Mouse (Mus musculus) forebrain, embryonic 14.5 days (tissue): Measurements from ENCODE around the gene Srrm2. TPM values are rescaled to one million over a fixed set of nuclear protein-coding genes. Genes with fewer than 3 reads are reported as not detected.

ENCODE experiments used
- ATAC-seq: fragments of 200-750 bp; cut with Nextera tagmentation; 2 replicates; pipeline ENCODE4 v1.8.0; 2017; ENCODE audit warnings: mild to moderate bottlenecking, moderate library complexity
- DNase-seq: peaks from one replicate; pipeline ENCODE4 v3.0.0-alpha.2; 2015; ENCODE audit warnings: low spot score
- H3K27ac ChIP-seq: fragments of 300-500 bp; sonication (generic); 2 replicates; pipeline ENCODE4 v1.5.1; 2014; ENCODE audit warnings: low read depth, mild to moderate bottlenecking, control low read depth, low read length, moderate library complexity
- H3K27me3 ChIP-seq: fragments of 300-500 bp; sonication (generic); replicated peaks from 2 replicates; pipeline ENCODE4 v1.6.1; 2014; ENCODE audit warnings: low read length, control low read depth, mixed read lengths; ENCODE audit not compliant: control insufficient read depth, insufficient read depth
- H3K36me3 ChIP-seq: fragments of 300-500 bp; sonication (generic); 2 replicates; pipeline ENCODE4 v1.6.1; 2014; ENCODE audit warnings: low read length, control low read depth; ENCODE audit not compliant: control insufficient read depth, insufficient read depth
- H3K4me1 ChIP-seq: fragments of 300-500 bp; sonication (generic); 2 replicates; pipeline ENCODE4 v1.6.1; 2014; ENCODE audit warnings: antibody characterized with exemption, low read length, control low read depth; ENCODE audit not compliant: control insufficient read depth, insufficient read depth
- H3K4me2 ChIP-seq: fragments of 300-500 bp; sonication (generic); 2 replicates; pipeline ENCODE4 v1.6.1; 2014; ENCODE audit warnings: mild to moderate bottlenecking, control low read depth, low read length
- H3K4me3 ChIP-seq: fragments of 300-500 bp; sonication (generic); 2 replicates; pipeline ENCODE4 v1.5.1; 2014; ENCODE audit warnings: low read depth, low read length, control low read depth
- H3K9ac ChIP-seq: fragments of 300-500 bp; sonication (generic); 2 replicates; pipeline ENCODE4 v1.6.1; 2014; ENCODE audit warnings: mild to moderate bottlenecking, low read length, control low read depth, moderate library complexity
- H3K9me3 ChIP-seq: fragments of 300-500 bp; sonication (generic); replicated peaks from 2 replicates; pipeline ENCODE4 v1.6.1; 2016; ENCODE audit warnings: low read length, control low read depth, mixed read lengths; ENCODE audit not compliant: control insufficient read depth
- WGBS: fragments of 180-500 bp; shearing (Covaris S2); extraction: QIAGEN DNeasy Blood & Tissue Kit; methylation state at CpG from one replicate; pipeline ENCODE4 v1.1.7; 2014; 5-methylcytosine and 5-hydroxymethylcytosine counted together
- polyA plus RNA-seq: library from polyadenylated mRNA; unstranded; fragments of >200 nt; fragmentation: Nextera tagmentation; extraction: Ambion mirVana; gene quantifications from 2 replicates; pipeline ENCODE4 v1.2.1, GENCODE M21; 2014

Srrm2 gene
- polyA plus RNA-seq, 1 experiment from 2014 or later = 226 TPM

DNA sequence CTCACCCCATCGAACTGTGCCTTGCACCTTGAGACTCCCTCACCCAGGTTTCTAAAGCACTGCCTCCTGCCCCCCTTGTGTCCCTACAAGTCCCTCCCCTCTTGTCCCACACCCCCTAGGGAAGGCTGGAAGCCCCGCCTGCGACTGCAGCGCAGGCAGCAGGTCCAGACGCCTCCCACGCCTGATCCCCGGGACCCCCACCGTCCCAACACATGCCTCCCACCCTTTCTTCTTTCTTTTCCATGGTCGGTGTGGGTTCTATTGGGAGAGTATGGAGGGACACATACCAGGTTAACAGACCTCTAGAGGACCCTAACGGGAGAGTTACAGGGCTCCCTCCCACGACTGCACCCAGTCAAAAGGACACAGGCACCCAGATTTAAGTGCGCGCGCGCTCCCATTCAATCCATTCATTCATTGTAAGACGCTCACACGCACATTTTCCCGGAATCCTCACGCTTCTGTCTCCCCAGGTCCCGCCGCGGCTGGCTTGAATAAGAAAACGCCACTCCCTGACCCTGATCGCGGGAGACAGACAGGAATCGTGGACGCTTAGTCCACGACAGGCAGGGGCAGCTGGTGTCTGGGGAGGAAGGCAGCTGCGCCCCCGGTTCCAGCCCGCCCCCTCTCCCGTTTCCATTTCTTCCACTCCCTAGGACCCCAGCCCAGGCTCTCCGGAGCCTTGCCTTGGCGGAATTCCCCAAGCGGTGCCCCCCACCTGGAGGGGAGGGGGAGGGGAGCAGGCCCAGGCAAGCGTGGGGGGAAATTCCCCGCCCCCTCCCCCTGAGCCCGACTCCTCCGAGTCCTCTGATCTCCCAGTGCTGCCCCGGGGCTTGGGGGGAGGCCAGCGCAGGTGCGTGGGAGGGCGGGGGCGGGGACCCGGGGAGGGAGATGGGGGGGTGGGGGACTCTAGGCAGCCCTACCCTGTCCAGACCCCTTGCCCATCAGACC lies 44.8 kb upstream of the Srrm2 start, which contains the start of gene Kremen2:
Kremen2 (minus strand) TSS at position 533 of the 951 bp plus-strand sequence.
- Histone ChIP-seq H3K4me2 (peak within 1 kb of the TSS; percentile 63), H3K27me3 (peaks cover 64% of the 10 kb centered on the region), H3K9ac (peak within 1 kb of the TSS; percentile 55), H3K36me3 (peaks cover 5% of the 10 kb centered on the region; the same call in 1 of the 2 replicates), H3K4me1 (peaks cover 11% of the 10 kb centered on the region; the same call in 1 of the 2 replicates), H3K9me3 (no peaks in the 10 kb centered on the region), H3K27ac (no peak within 1 kb of the TSS), H3K4me3 (peak within 1 kb of the TSS; percentile 32)
- DNase-seq = peak; percentile 59
- under 1% methylated on average over 38 of the region's 45 CpGs for WGBS
- ATAC-seq = 0 out of 2 replicates have a peak, but pooled peaks have one; percentile 10

DNA sequence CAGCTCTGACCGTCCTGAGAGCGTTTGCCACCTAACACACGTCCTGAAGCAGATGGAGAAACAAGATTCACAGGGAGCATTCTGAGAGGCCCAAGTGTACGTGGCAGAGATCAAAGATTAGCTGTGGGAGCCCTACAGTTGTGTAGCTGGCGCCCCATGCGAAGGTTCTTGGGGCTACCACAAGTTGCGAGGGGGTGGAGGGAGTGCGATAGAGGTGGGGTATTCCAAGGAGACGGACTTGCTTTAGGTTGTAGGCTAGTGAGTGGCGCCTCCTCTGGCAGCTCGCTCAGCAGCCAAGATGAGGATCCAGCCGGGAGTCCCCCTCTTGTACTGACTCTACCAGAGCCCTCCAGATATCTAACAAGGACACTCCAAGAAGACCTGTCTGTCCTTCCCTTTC lies 44.0 kb upstream of the Srrm2 start:
- peaks cover 12% of the 10 kb centered on the region for H3K36me3 ChIP-seq
- DNase-seq = no peak
- no peak overlapping the region for H3K27ac ChIP-seq
- H3K9ac ChIP-seq = no peak overlapping the region
- H3K27me3 ChIP-seq = peaks cover 58% of the 10 kb centered on the region
- peak overlapping the region; percentile 32; the same call in 1 of the 2 replicates for H3K4me3 ChIP-seq
- WGBS = 2% methylated on average over 12 of the region's 12 CpGs
- peak overlapping the region; percentile 63 for H3K4me2 ChIP-seq
- ATAC-seq = no peak
- H3K9me3 ChIP-seq = no peaks in the 10 kb centered on the region
- H3K4me1 ChIP-seq = peaks cover 9% of the 10 kb centered on the region; the same call in 1 of the 2 replicates

DNA sequence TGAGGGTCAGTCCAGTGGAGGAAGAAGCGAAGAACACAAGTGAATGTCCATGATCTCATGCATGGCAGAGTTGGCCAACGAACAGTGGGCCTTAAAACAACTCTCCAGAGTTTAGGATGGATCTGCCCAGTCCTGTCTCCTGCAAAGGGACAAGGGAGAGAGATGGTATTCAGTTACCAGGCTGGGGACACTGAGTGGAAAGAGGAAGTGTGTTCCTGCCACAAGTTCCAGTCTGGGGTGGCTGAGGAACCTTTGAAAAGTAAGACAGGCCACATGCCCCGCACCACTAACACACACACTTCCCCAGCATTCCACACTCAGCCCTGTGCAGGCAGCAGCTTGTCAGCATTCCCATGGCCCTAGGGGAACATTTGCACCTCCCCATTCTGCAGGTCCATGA lies 43.6 kb upstream of the Srrm2 start:
- no peak for DNase-seq
- Histone ChIP-seq H3K4me1 (peaks cover 9% of the 10 kb centered on the region; the same call in 1 of the 2 replicates), H3K36me3 (peaks cover 17% of the 10 kb centered on the region), H3K4me2 (no peak overlapping the region), H3K27ac (no peak overlapping the region), H3K9ac (no peak overlapping the region), H3K9me3 (no peaks in the 10 kb centered on the region), H3K27me3 (peaks cover 53% of the 10 kb centered on the region), H3K4me3 (no peak overlapping the region)
- WGBS = 77% methylated on average over 3 of the region's 3 CpGs
- no peak for ATAC-seq

GRCm38 (mm10) chr17:23747471-23747870 lies 42.9 kb upstream of the Srrm2 start:
- H3K4me3 ChIP-seq = no peak overlapping the region
- H3K4me1 ChIP-seq = peaks cover 6% of the 10 kb centered on the region; the same call in 1 of the 2 replicates
- H3K27me3 ChIP-seq = peaks cover 46% of the 10 kb centered on the region
- H3K36me3 ChIP-seq = peaks cover 24% of the 10 kb centered on the region
- no peak overlapping the region for H3K4me2 ChIP-seq
- no peaks in the 10 kb centered on the region for H3K9me3 ChIP-seq
- 84% methylated on average over 3 of the region's 3 CpGs for WGBS
- H3K27ac ChIP-seq = no peak overlapping the region
- H3K9ac ChIP-seq = no peak overlapping the region
- DNase-seq = no peak
- ATAC-seq = no peak

DNA sequence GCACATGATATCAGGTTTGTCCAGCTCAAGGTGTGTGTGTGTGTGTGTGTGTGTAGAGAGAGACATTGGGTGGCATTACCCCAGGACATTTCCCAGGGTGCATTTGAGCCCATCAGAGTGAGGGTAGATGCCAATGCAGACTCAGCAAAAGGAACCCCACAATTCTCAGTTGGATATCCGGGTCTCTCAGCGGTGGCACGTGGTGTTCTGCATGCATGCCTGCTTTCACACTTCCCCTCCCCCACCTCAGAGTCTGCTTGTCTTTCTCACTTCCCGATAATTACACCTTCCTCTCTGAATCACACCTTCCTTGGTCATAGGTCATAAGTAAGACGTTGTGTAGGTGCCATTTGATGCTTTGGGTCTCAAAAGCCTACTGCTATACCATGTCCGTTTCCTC lies 42.3 kb upstream of the Srrm2 start:
- no peak overlapping the region for H3K4me3 ChIP-seq
- no peak overlapping the region for H3K9ac ChIP-seq
- H3K27ac ChIP-seq = no peak overlapping the region
- H3K27me3 ChIP-seq = peaks cover 41% of the 10 kb centered on the region
- H3K4me1 ChIP-seq = peaks cover 6% of the 10 kb centered on the region; the same call in 1 of the 2 replicates
- DNase-seq (no peak), ATAC-seq (no peak)
- no peak overlapping the region for H3K4me2 ChIP-seq
- peaks cover 30% of the 10 kb centered on the region for H3K36me3 ChIP-seq
- H3K9me3 ChIP-seq = no peaks in the 10 kb centered on the region
- WGBS = 36% methylated on average over 6 of the region's 6 CpGs

DNA sequence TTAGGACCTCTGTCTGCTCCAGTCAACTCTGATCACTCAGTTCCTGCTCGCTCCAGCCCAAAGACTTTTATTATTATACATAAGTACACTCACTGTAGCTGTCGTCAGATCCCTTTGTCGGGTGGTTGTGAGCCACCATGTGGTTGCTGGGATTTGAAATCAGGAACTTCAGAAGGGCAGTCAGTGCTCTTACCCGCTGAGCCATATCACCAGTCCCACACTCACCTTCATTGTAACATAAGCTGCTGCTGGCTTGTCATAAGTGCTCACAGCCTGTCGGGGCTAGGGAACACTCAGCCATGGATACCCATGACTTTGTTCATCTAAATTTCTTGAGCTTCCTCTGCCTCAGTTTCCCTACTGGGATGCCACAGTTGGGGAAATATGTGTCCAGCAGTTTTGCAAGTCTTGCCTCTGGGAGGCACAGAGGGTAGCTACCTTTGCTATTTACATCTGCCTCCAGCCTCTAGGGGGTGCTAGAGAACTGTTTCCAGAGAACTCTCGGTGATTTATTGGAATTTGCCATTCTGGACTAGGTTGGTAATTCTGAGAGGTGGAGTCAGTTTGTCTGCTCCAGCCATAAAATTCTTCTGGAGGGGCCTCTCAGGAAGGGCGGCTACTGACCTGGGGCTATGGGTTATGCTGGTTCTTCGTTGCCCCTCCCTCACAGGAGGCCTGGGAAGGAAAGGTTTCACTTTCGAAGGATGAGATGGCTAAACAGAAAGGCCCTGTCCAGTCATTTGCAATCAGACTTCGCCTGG lies 41.5 kb upstream of the Srrm2 start:
- Histone ChIP-seq H3K9me3 (no peaks in the 10 kb centered on the region), H3K4me1 (peaks cover 6% of the 10 kb centered on the region; the same call in 1 of the 2 replicates), H3K4me2 (no peak overlapping the region), H3K27ac (no peak overlapping the region), H3K4me3 (no peak overlapping the region), H3K9ac (no peak overlapping the region; the same call in 1 of the 2 replicates), H3K27me3 (peaks cover 33% of the 10 kb centered on the region), H3K36me3 (peaks cover 37% of the 10 kb centered on the region)
- WGBS = 38% methylated on average over 10 of the region's 10 CpGs
- ATAC-seq = no peak
- DNase-seq = peak; percentile 85

- no peak overlapping the region; the same call in 1 of the 2 replicates for H3K9ac ChIP-seq
- no peak overlapping the region for H3K4me3 ChIP-seq
- DNase-seq (no peak), ATAC-seq (no peak)
- H3K9me3 ChIP-seq = no peaks in the 10 kb centered on the region
- 86% methylated on average over 11 of the region's 11 CpGs for WGBS
- H3K4me2 ChIP-seq = no peak overlapping the region
- peaks cover 26% of the 10 kb centered on the region for H3K27me3 ChIP-seq
- peaks cover 45% of the 10 kb centered on the region for H3K36me3 ChIP-seq
- no peak overlapping the region for H3K27ac ChIP-seq
- peaks cover 6% of the 10 kb centered on the region; the same call in 1 of the 2 replicates for H3K4me1 ChIP-seq
These were observed 40.7 kb upstream of the Srrm2 start for GRCm38 (mm10) chr17:23749400-23750191.

DNA sequence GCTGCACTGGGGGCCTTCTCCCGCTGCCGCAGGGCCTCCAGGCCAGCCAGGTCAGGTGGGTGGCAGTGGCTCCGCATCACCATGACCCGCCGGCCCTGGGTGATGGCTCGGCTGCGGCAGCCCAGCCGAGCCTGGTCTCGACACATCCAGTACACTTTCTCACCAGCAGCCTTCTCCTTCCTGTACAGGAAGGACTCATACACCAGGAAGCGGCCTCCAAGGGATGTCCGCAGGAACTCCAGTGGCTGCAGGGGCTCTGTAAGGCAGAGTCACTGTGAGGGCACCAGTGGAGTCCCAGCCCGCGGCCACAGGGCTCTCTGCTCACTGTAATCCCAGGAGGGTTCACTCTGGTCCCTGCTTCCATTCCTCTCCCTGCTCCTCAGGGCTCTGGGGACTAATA lies 34.6 kb upstream of the Srrm2 start:
- DNase-seq = no peak
- H3K36me3 ChIP-seq = peaks cover 93% of the 10 kb centered on the region
- H3K4me1 ChIP-seq = no peaks in the 10 kb centered on the region
- no peak for ATAC-seq
- 90% methylated on average over 13 of the region's 13 CpGs for WGBS
- H3K9me3 ChIP-seq = no peaks in the 10 kb centered on the region
- no peaks in the 10 kb centered on the region for H3K27me3 ChIP-seq
- no peak overlapping the region for H3K9ac ChIP-seq
- no peak overlapping the region for H3K27ac ChIP-seq
- H3K4me2 ChIP-seq = no peak overlapping the region
- H3K4me3 ChIP-seq = no peak overlapping the region
